Mouse (Mus musculus): ENCODE data around the gene Srpk2.
"Not testable (repeated sequence)": the region's sequence is repeated elsewhere in the genome, so short reads cannot be mapped to it uniquely, and the experiment has no call there.

The Srpk2 gene

GRCm38 (mm10) chr5:23615586-23616269 lies 68.7 kb downstream of the Srpk2 start:
- no peak for DNase-seq (ENCODE audit: low spot score in 2 of 2)

GRCm38 (mm10) chr5:23612856-23613255 lies 71.6 kb downstream of the Srpk2 start:
- DNase-seq (ENCODE audit: low spot score in 2 of 2), result peak in 1 of 2 experiments; percentile 23

GRCm38 (mm10) chr5:23604036-23604705 lies 80.2 kb downstream of the Srpk2 start:
- no peak for DNase-seq (ENCODE audit: low spot score in 2 of 2)

- no peak for DNase-seq (ENCODE audit: low spot score in 2 of 2)
Observed at GRCm38 (mm10) chr5:23599750-23600537, 84.5 kb downstream of the Srpk2 start.

GRCm38 (mm10) chr5:23599171-23599570 lies 85.2 kb downstream of the Srpk2 start:
- DNase-seq (ENCODE audit: low spot score in 2 of 2), result no peak

- DNase-seq (ENCODE audit: low spot score in 2 of 2), result peak in 1 of 2 experiments; percentile 45
Observed at GRCm38 (mm10) chr5:23598491-23598890, 85.9 kb downstream of the Srpk2 start.

GRCm38 (mm10) chr5:23597999-23598398 lies 86.4 kb downstream of the Srpk2 start:
- no peak for DNase-seq (ENCODE audit: low spot score in 2 of 2)

GRCm38 (mm10) chr5:23597260-23597864 lies 87.1 kb downstream of the Srpk2 start:
- DNase-seq (ENCODE audit: low spot score in 2 of 2), result no peak

GRCm38 (mm10) chr5:23596326-23596965 lies 88.0 kb downstream of the Srpk2 start:
- DNase-seq (ENCODE audit: low spot score in 2 of 2), result no peak

- not testable (repeated sequence) for DNase-seq (ENCODE audit: low spot score in 2 of 2)
Observed at GRCm38 (mm10) chr5:23590298-23590697, 94.1 kb downstream of the Srpk2 start.

GRCm38 (mm10) chr5:23587614-23588013 lies 96.8 kb downstream of the Srpk2 start:
- no peak for DNase-seq (ENCODE audit: low spot score in 2 of 2)

- no peak for DNase-seq (ENCODE audit: low spot score in 2 of 2)
Observed at GRCm38 (mm10) chr5:23586531-23587453, 97.6 kb downstream of the Srpk2 start.

- peak; percentile 16 to 25 for DNase-seq (ENCODE audit: low spot score in 2 of 2)
Observed at GRCm38 (mm10) chr5:23581484-23582060, 102.8 kb downstream of the Srpk2 start.

- DNase-seq (ENCODE audit: low spot score in 2 of 2), result no peak
Observed at GRCm38 (mm10) chr5:23579120-23579880, 105.1 kb downstream of the Srpk2 start.

- no peak for DNase-seq (ENCODE audit: low spot score in 2 of 2)
Observed at GRCm38 (mm10) chr5:23578322-23578957, 106.0 kb downstream of the Srpk2 start.

GRCm38 (mm10) chr5:23577847-23578246 lies 106.6 kb downstream of the Srpk2 start:
- DNase-seq (ENCODE audit: low spot score in 2 of 2), result no peak

- DNase-seq (ENCODE audit: low spot score in 2 of 2), result no peak
Observed at GRCm38 (mm10) chr5:23576336-23577094, 107.9 kb downstream of the Srpk2 start.

GRCm38 (mm10) chr5:23573942-23574341 lies 110.5 kb downstream of the Srpk2 start:
- DNase-seq (ENCODE audit: low spot score in 2 of 2), result no peak
